Mouse (Mus musculus) kidney, adult 18-20 months (tissue): ENCODE results near the gene Ciapin1.

ENCODE experiments used
- DNase-seq: peaks from one replicate; pipeline ENCODE4 v3.0.0; 2021

Ciapin1 gene

DNA sequence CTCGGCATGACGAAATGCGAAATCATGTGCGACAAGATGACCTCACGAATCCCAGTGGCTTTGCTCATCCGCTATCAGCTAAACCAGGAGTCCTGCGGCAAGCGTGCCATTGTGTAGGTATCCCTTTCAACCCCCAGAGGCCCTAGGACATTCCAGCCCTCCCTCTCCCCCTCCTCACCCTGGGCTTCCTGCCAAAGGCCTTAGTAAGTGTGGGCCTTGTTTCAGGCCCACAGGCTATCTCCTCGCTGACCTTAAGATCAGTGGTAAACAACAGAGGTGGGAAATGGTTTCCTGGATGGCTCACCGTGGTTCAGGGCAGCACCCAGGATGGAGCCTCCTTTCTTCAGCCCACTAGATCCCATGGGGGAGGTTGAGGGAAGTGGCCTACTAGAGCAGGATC lies 60.1 kb downstream of the Ciapin1 start:
- DNase-seq: no peak

DNA sequence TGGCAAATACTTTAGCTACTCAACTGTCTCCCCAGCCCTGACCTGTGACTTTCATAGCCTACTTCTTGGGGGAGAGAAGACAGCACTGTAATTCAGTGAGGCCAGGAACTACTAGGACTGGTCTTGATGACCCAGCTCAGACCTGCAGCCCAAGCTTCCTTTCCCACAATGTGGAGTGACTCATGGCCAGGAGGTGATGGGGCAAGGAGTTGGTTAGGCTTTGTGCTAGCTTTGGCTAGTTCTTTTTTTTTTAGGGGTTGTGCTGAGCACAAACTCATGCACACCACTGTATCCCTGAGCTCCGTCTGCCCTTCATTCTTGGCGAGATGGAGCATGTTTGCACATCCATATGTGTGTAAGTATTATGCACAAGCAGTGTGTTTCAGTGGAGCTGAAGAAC lies 61.8 kb downstream of the Ciapin1 start:
- no peak for DNase-seq

DNA sequence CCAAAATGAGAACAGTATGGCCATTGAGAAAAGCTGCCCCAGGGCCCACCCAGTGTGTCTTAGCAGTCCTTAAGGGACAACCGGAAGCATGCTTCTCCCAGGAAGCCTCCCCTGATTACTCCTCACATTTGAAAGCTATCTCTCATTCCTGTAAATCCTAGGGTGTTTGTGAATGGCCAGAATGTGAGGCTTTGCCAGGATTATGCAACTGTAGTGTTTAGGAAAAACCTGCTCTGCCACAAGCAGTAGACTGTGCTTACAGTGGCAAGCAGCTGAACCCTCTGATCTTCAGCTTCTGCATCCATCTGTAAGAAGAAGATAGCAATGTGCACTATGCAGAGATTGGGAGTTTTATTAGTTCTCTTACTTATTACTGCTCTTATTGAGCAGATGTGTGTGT lies 63.6 kb downstream of the Ciapin1 start:
- no peak for DNase-seq

DNA sequence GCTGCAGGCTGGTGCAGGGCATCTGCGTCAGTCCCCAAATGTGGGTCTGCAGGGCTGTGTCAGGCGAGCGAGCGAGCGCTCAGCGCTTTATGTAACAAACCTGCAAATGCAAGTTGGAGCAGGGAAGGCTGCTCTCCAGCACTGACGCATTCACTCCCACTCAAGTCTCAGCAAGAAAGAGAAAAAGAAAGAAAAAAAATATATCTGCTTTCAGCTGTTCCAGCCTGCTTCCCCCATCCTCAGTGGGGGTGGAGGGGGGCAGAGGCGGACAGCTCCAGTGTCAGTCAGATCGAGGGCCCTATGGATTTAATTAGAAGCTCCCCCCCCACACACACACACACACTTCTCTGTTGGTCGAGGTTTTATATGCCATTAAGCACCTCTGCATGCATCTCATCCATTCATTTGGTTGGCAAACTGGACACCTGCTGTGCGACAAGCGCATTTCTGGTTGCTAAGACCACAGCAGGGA lies 64.4 kb downstream of the Ciapin1 start:
- DNase-seq: no peak

DNA sequence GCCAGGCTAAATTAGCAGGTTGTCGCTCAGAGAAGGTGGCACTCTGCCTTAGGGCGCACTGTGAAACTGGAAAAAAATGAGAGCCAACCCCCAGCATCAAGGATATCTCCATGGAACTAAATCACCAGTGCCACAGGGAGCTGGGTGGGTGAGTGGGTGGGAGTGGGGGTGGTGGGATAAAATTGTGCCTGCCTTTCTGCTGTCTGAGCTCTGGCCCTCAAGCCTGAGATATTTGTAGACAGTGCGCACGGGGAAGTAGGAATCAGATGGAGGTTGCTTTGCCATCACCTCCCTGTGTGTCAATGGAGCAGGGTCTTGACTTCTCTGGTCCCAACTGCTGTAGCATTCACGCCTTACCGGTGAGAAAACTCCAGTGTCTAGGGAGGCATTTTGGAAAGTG lies 65.1 kb downstream of the Ciapin1 start:
- no peak for DNase-seq

DNA sequence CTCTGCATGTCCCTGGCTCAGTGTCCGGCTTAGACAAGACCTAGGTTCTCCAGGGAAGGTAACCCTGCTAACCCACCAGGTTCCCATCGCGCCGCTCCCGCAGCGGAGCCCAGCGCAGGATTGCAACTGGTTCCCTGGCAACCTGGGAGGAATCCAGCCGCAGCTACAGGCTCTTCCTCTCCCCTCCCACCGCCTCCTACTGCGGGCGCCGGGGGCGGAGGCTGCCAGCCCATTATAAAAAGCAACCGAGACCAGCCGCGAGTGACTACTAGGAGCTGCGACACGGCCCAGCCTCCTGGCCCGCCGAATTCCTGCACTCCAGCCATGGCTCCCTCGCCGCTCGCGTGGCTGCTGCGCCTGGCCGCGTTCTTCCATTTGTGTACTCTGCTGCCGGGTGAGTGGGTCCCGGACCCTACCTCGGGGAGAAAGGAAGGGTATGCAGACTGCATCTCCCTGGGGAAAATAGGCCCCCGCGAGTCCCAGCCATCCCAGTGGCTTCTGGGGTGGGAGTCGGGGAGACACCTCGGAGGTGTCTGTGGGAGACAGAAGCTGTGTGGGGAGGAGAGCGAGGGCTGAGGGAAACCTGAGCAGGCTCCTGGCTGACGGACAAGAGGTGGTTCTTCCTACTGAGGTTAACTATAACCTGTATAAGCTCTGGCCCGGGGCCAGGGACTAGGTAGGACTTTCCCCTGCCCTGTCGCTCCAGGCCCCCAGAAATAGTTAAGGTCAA lies 66.1 kb downstream of the Ciapin1 start, which contains the start of gene Cx3cl1:
TSS of gene Cx3cl1 (plus strand) at position 69 of the 730 bp plus-strand sequence.
- peak; percentile 92 for DNase-seq

DNA sequence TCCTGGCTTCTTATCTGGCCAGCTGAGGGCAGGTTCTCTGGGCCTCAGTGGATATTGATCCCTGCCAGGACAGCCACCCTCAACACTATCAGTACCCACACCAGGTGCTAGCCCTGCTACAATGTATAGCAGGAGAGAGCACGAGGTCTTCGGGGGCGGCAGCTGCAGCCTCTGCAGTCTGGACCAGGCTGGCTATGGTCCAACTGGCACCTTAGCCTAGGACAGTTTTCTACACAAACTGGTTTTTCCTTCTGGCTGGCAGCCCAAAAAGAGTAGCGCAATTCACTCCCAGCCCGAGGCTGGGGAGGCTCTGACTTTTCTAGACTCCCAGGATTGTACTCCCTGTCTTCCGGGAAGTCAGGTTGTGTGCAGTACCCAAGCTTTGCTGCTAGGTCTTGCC lies 67.2 kb downstream of the Ciapin1 start:
- DNase-seq: peak; percentile 71
